Mouse (Mus musculus) cerebellum, postnatal 4 days (tissue): Measurements from ENCODE around the gene Lnpk.

Experiments used
- DNase-seq, 2 experiments: peaks; one replicate each; pipeline ENCODE4 v3.0.0; 2022; ENCODE audit warnings: low spot score in 2 of 2, mixed read lengths in 1 of 2

The Lnpk gene

GRCm38 (mm10) chr2:74578843-74579489 lies at the start of gene Lnpk:
Lnpk (minus strand) TSS chr2:74579435.
- DNase-seq: peak; percentile 81 to 91

- DNase-seq: no peak
Observed at GRCm38 (mm10) chr2:74620368-74620767, 41.1 kb upstream of the Lnpk start.

GRCm38 (mm10) chr2:74619676-74620246 lies 40.5 kb upstream of the Lnpk start:
- DNase-seq: no peak

- no peak for DNase-seq
Observed at GRCm38 (mm10) chr2:74617706-74618105, 38.5 kb upstream of the Lnpk start.

- no peak for DNase-seq
Observed at GRCm38 (mm10) chr2:74611406-74611805, 32.2 kb upstream of the Lnpk start.

GRCm38 (mm10) chr2:74609350-74609749 lies 30.1 kb upstream of the Lnpk start:
- no peak for DNase-seq

- no peak for DNase-seq
Observed at GRCm38 (mm10) chr2:74606087-74606760, 27.0 kb upstream of the Lnpk start.

- no peak for DNase-seq
Observed at GRCm38 (mm10) chr2:74604011-74604410, 24.8 kb upstream of the Lnpk start.

- DNase-seq: no peak
Observed at GRCm38 (mm10) chr2:74602483-74602882, 23.2 kb upstream of the Lnpk start.

- no peak for DNase-seq
Observed at GRCm38 (mm10) chr2:74597169-74597568, 17.9 kb upstream of the Lnpk start.

- DNase-seq: no peak
Observed at GRCm38 (mm10) chr2:74596094-74596493, 16.9 kb upstream of the Lnpk start.

GRCm38 (mm10) chr2:74578146-74578842 lies 941 bp downstream of the Lnpk start:
- DNase-seq: no peak

GRCm38 (mm10) chr2:74570390-74570789 lies 8.8 kb downstream of the Lnpk start:
- DNase-seq: no peak

- DNase-seq: no peak
Observed at GRCm38 (mm10) chr2:74559822-74560221, 19.4 kb downstream of the Lnpk start.

- DNase-seq: no peak
Observed at GRCm38 (mm10) chr2:74559092-74559491, 20.1 kb downstream of the Lnpk start.

GRCm38 (mm10) chr2:74557451-74557850 lies 21.8 kb downstream of the Lnpk start:
- no peak for DNase-seq

- no peak for DNase-seq
Observed at GRCm38 (mm10) chr2:74551929-74552328, 27.3 kb downstream of the Lnpk start.

GRCm38 (mm10) chr2:74548306-74548705 lies 30.9 kb downstream of the Lnpk start:
- no peak for DNase-seq

GRCm38 (mm10) chr2:74508302-74508701 lies 70.9 kb downstream of the Lnpk start:
- no peak for DNase-seq

- no peak for DNase-seq
Observed at GRCm38 (mm10) chr2:74506439-74506838, 72.8 kb downstream of the Lnpk start.

- DNase-seq: no peak
Observed at GRCm38 (mm10) chr2:74500307-74500706, 78.9 kb downstream of the Lnpk start.

- DNase-seq: no peak
Observed at GRCm38 (mm10) chr2:74497851-74498250, 81.4 kb downstream of the Lnpk start.
